Mouse (Mus musculus) megakaryocyte, adult 5-6 weeks (primary cell): Measurements from ENCODE around the gene Endou. TPM values are rescaled to one million over a fixed set of nuclear protein-coding genes. Genes with fewer than 3 reads are reported as not detected.
A peak's percentile ranks its signal among the peaks of the same experiment; 100 is the strongest.

ENCODE experiments used
- ATAC-seq: 2 replicates; pipeline ENCODE4 v1.8.0; 2016; ENCODE audit warnings: mild to moderate bottlenecking, inconsistent platforms; ENCODE audit not compliant: poor library complexity, severe bottlenecking
- total RNA-seq, 2 experiments: library from RNA; stranded (forward) in 1 of 2; stranded (reverse) in 1 of 2; fragments of 153-499, 151-499 nt in 1 of 2; fragments of 221-1000, 200-1000 nt in 1 of 2; gene quantifications; 2 replicates each; pipeline versions ENCODE4 v1.2.3 to v1.2.4; 2015 to 2017

The Endou gene
- 0.21 TPM in 1 of 2 replicates, not detected in the other for total RNA-seq (2015)
- total RNA-seq (2017): 0.40 and 0.81 TPM in 2 replicates

DNA sequence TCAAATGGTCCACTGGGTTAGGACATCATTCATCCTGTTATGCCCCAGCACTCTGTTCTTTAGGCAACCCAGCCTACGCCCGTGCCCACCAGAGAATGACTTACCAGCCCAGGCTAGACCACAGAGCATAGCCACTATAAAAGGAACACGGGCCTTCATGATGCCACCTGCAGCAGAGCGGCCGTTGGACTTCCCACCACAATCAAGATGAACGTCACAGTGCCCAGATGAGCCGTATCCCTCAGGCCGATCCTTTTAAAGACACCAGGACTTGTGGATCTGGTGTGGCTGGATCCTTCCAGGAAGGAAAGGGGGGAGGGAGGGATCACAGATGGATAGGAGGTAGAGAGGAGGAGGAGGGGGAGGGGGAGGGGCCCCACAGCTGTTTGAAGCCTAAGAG is at the start of gene Endou:
TSS of gene Endou (minus strand) at position 229 of the 400 bp plus-strand sequence.
- ATAC-seq: no peak

DNA sequence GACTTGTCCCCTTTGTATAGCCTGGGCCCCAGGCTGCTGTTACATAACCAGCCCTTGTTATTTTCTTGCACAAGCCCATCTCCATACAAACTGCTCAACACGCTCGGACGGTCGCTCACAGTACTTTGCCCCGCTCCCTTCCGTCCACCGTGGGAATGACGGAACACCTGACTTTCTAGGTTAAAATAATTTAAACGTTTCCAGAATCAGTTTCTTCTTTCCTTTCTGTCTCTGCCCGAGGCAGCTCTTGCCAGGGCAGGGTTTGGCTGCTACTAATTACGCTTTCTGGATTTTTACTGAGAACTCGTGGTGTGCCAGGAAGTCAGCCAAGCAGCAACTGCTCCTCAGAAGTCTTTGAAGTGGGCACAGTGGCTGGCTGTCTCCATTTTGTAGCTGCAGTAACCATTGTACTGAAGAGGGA is 49.5 kb upstream of the Endou start:
- ATAC-seq: no peak

DNA sequence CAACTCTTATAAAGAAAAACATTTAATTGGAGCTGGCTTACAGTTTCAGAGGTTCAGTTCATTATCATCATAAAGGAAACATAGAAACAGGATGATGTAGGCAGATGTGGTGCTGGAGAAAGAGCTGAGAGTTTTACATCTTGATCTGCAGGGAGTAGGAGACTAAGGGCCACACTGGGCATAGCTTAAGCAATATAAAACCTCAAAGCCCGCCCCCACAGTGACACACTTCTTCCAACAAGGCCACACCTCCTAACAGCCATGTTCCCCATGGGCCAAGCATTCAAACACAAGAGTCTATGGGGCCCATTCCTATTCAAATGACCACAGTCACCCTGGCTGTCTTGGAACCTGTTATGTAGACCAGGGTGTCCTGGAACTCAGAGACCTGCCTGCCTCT is 48.4 kb upstream of the Endou start:
- no peak for ATAC-seq

DNA sequence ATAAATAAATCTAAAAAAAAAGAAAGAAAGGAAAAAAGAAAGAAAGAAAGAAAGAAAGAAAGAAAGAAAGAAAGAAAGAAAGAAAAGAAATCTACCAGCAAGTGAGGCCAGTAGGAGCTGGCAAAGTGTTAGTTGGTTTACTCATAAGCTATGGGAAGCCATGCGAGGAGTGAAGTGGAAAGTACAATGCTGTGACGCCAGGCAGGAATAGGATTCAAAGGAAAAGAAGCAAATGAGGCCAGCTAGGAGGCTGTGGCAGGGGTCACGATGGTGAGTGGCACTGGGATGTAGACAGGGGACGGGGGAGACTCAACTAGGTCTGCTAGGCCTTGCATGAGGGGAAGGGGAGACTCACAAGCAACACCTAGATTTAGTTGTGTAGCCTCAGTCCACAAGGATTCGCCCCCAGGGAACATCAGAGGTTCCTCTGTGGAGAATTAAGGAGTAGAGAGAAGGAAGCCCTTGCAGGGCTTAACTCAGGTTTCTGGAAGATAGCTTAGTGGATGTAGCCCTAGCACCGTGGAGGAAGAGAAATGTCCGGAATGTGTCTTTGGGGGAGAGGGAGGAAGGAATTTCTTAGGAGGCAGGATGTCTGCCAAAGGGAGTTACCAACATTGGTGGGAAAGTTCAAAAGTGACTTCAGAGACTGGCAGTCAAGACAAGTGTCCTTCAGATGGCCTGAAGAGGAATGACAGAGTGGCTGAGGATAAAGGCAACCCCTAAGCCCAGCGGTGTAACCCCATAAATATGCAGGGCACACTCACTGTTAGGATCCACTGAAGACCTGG is 47.4 kb upstream of the Endou start, which contains the start of gene Slc48a1:
TSS of gene Slc48a1 (plus strand) at position 210 of the 788 bp plus-strand sequence.
- no peak for ATAC-seq

DNA sequence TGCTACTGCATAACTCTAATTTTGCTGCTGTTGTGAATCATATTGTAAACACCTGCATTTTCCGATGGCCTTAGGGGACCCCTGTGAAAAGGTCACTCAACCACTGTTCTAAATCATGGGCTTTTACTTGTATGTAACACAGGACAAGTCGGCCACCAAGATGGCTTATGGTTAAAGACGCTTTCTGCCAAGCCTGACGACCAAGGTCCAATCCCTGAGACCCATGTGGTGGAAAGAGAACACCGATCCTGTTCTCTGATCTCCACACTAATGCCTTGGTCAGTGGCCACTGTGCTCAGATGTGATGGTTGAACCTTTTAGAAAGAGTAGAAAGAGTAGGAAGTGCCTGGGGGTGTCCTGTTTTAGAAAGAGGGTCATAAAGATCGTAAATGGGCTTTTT is 45.8 kb upstream of the Endou start:
- ATAC-seq: no peak

DNA sequence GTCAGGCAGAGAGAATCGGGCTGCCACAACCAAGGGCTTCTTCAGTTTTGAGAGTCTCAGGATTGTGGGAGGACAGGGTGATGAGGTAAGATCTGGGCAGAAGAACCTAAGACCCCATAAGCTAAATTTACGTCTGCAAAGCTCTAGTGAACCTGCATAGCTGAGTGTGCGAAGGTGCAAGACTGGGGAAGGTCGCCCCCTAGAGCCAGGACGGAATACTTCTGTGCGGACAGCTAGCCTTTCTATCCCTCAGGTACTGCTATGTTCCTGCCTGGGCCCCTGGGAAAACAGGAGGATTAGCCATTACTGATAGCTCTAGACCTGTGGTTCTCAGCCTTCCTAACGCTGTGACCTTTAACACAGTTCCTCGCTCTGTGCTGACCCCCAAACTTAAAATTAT is 45.4 kb upstream of the Endou start:
- ATAC-seq: peak; percentile 74

DNA sequence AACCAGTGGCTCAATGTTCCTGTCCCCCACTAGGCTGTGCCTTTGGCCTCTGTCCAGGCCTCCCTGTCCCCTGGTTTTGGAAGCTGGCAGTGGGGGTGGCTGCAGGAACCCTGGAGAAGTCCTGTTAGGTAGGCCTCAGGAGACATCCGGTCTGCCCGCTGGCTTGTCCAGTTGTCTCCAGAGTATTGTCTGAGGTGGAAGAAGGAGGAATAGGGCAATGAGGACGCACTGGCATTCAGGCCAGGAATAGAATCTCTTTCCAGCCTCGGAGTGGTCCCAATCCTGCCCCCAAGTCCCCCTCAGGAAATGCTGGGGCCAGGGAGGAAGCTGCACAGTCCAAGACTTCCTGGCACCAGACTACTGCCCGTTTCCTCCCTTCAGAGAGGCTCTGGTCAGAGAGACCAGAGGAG is 42.8 kb upstream of the Endou start:
- ATAC-seq: no peak; the same call in 1 of the 2 replicates

DNA sequence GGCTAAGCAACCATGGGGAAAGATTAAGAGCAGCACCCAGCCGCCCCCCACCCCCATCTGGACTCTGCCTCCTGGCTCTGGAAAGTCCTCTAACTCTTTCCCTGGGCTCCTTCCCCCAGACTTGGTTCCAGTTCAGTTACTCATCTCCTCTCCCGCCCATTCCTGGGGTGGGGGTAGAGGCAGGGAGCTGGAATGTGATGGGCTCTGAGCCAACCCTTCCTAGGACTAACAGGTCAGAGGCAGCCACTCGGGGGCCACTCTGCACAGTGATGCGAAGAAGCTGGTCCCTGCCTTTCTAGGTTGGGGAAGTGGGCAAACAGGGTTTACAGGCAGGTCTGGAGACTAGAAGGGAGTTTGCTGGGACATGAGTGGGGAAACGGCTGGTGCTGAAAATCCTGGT is 42.0 kb upstream of the Endou start:
- no peak for ATAC-seq

DNA sequence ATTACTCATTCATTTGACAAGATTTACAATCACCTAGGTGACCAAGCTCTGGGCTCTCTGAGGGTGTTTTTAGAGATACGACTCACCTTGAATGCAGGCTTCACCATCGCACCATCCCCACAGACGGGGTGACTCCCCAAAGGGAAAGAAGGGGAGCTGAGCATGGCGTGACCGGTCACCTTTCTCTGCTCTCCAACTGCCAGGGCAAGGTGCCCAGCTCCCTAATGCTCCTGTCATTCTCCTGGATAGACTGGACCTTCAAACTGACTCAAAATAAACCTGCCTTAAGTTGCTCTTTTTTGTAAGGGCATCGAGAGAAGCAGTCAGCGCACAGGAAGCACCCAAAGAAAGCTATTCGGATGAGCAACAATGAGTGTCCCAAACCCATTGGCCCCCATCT is 39.1 kb upstream of the Endou start:
- no peak for ATAC-seq

DNA sequence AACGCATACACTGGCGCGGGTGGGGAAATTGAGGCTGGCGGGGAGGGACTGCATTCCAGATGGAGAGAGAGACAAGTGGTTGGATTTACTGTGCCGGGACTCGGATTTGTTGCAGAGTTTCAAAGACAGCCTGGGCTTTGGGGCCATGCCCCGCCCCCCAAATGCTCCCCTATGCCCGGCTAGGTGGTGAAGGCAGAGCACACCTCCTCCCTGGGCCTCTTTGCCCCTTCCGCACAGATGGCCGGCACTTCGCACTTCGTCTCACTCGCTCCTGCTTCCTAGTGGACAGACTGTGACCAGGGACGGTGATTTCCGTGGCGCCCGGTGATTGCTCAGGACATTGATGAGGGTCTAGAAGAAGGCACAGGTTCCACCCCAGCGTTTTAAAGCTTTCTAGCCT is 37.1 kb upstream of the Endou start:
- peak; percentile 61 for ATAC-seq

DNA sequence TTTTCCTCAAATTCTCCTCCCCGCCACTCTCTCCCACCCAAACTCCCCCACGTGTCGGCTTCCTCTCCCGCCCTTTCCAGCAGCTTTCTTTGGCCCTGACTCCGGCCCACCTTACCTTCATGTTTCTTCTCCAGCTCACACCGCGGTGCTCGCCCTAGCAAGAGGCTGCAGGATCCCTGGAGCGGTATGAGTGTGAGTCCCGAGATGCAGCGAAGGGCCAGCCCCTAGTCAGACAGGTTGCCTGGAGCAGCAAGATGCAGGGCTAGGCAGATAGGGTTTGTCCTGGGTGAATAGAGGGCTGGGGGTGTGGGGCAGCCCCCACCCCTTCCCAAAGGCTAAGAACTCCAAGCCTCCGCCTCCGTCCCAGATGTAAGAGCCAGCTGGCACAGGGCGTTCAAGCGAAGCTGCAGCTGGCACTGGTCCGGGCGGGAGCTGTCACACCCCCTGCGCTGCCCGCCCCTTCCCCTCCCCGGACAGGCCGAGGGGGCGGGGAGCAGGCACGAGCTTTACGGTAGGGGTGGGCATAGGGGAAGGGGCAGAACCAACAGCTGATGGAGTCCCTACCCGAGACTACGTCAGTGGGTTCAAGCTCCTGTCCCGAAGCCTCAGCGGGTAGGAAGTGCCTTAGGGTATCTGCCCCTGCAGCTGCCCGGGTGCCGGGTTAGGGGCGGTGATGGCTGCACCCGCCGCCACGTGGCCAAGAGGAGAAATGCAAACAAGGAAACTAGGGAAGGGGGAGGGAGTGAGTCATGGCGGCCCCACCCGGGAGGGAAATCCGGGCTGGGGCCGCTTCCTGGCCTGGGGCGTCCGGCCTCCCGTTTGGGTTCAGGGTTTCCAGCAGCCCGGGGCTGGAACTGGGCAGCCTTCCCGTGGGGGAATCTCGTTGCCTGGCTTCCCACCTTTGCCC is 36.4 kb upstream of the Endou start, which contains the start of gene Rapgef3:
TSS of gene Rapgef3 (minus strand) at position 693 of the 907 bp plus-strand sequence.
- peak; percentile 94 for ATAC-seq

DNA sequence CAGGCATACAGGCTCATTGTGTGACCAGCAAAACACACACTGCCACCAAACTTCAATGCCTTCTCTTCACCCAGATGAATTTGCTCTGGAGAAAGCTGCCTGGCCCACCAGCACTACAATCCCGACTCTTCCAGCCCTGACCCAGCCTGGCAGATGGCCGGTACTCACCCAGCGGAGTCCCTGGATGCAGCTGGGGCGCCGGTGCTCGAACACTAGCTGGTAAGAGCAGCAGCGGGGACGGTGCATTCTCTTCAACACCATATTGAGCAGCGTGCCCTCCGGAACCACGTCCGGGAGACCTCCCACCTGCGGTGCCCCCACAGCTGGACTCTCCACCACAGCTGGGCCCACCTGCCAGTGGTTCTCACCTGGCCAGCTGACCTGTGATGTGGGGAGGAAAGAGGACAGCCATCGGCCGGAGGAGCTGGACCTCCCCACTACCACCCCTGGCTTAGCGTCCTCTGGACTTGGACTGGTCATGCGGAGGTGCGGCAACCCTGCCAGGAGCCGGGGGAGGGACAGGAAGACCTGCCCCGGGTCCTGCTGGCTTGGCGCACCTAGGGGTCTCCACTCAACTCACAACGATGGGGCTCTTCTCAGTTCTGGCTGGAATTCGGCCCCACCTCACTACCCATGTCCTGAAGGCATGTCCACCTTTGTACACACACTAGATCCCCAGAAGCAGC is 35.6 kb upstream of the Endou start:
- no peak for ATAC-seq

DNA sequence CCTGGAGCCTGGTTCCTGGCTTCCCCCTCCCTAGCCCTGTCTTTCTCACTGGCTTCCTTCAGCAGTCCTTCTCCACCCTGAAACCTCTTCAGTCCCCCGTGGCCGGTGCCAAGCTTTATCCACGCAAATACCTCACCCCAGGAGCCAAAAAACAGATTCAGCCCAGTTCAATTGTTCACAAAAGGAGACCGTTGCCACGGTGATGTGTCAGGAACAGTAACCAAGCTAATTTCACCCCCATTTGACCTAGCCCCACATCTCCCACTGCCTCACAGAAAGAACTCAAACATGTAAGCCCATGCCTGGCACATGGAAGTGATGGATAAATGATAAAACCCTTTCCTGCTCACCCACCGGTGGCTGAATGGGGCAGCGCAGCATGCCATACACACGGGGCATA is 35.1 kb upstream of the Endou start:
- no peak for ATAC-seq

DNA sequence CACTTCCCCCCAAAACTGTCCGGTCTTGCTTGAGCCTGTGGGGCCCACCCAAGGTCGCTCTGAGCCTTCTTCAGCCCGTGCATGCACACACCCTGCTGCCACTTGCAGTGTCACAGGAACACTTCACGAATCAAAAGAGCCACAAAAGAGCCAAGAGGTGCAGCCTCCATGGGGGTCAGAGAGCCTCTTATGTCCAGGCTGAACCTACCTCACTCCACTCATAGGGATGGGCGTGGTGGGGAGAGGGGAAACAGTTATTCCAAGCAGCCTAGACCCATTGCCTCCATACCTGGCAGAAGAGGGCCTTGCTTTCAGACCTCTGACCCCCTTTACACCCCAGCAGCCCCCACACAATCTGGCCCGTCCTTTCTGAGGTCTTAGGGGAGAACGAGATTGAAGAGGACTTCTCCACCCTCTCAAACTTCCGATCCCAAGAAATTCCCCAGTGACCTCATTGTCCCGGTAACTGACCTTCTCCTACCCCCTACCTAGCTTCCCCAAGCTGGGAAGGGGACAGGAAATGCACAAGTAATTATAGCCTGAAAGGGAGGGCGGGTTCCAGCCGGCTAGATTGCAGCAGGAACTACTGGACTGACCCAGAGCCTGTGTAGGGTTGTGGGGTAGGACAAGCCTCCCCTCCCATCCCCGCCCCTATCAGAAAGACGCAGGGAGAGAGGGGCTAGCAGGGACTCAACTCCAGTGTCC is 34.1 kb upstream of the Endou start:
- ATAC-seq: no peak

DNA sequence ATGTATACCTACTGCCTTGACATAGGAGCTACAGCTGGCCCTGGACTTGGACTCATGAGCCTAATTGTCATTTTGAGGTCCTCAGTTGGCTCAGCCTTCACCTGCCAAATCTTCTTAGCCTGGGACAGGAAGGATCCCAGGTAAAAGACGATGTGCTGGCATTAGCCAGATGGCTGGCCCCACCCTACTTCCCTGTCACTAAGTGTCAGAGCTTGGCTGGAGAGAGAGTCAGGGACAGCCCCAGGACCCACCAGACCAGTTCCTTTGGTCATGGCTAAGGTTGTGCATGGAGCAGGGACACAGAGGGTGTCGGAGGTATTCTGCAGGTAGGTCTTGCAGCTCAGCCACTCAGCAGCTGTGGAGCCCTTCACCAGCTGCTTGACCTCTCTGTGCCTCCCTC is 33.4 kb upstream of the Endou start:
- no peak for ATAC-seq

DNA sequence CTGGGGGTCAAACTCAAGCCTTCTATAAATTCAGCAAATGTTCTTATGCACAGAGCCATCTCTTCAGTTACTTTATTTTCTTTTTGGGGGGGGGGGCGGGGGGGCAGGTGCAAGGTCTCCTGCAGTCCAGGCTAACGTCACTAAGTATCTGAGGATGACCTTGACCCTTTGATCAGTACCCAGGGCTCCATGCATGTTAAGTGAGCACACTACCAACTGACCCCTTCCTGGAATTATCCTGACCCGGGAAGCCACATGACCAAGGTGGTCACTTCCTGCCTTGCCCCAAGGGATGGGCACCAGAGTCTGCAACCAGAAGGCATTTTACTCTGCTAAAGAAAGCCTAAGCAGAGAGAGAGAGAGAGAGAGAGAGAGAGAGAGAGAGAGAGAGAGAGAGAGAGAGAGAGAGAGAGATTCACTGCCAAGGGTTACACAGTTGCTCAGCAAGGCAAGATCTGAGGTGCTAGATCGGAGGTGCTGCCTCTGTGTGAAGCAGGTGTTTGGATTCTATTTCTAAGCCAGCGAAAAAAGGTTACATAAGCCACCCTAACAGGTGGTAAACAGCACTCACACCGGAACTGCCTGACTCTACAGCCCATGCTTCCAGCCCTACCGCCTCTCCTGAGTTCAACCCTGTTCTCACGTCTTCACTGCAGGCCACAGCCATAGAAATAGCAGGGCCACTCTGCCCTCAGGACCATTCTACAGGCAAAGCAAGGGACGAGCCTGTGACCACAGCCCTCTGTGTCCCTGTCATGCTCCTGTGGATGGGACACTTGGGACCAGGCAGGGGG is 32.3 kb upstream of the Endou start:
- ATAC-seq: no peak

DNA sequence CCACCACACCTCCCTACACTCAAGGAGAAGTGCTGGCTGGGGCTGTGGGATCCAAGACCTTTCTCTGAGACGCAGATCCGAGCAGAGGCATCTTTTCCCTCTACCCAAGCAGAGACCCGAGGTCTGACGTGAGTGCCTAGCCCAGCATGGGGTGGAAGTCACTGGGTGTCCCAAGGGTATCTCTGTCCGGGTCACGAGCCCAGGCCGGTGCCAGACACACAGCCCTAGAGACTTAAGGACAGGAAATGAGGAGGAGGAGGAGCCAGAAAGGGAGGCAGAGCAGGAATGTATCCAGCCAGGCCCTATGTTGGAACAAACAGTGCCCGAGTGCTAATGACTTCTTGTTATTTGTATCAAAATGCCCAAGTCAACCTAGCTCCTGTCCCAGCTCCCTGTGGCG is 31.6 kb upstream of the Endou start:
- ATAC-seq: no peak

DNA sequence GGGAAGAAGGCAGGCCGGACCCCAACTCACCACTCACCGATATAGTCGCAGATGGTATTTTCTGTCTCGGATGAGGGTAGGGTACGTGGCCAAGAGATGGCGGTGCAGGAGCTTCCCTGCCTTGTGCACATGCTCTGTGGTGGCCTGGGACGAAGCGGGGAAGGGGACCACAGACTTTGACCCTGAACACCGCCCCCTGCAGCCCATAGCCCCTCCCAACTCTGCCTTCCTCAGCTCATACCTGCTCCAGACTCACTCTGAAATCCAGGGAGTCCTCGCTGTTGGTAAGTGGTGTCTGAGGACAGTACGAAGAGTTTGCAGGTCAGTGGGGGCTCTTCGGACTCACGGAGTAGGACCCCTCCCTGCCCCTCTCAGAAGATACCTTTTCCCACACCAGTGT is 30.3 kb upstream of the Endou start:
- no peak for ATAC-seq

DNA sequence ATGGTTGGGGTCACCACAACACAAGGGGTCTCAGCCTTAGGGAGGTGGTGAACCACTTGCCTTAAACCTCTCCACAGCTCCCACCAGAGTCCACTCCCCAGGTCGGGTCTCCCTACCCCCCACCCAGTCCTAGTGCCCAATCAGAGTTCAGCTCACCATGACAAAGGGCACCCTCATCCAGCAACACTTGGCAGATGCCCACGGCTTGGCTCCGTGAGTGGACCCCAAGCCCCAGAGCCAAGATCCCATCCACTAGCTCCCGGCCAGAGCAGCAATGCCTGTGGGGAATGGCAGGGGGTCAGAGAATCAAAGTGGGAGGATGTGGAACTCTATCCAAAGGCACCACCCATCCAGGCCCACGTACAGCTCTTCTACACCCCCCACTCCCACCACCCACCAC is 29.8 kb upstream of the Endou start:
- ATAC-seq: no peak

DNA sequence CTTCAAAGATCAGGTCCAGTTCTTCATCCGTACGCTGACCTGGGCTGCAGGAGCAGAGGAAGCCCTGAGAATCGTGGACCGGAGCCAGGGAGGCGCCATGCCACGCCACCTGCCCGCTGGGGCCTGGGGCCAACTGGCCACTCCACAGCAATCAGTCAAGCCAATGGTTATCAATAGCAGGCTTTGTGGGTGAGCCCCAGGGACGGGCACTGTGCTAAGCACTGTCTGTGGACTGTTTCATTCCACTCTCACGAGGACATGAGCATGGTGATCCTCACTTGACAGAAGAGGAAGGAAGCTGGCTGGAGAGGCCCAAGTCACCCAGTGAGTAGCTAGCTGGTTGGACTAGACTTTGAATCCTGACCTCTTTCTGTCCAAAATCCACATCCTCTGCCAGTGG is 28.9 kb upstream of the Endou start:
- ATAC-seq: no peak
